Mouse (Mus musculus) adrenal gland, postnatal 4 days (tissue): ENCODE measurements around the gene Max. TPM values are rescaled to one million over a fixed set of nuclear protein-coding genes. Genes with fewer than 3 reads are reported as not detected.

ENCODE experiments used
- DNase-seq, 2 experiments: peaks; one replicate each; pipeline ENCODE4 v3.0.0; 2021 to 2022; ENCODE audit warnings: low spot score in 2 of 2, mixed read lengths in 2 of 2
- total RNA-seq, 2 experiments: library from RNA; stranded (reverse); gene quantifications; 2 replicates each; pipeline ENCODE4 v1.2.3; 2021

The Max gene
- total RNA-seq, 2 experiments from 2014 or later, result 69.5 to 71.9 TPM

DNA sequence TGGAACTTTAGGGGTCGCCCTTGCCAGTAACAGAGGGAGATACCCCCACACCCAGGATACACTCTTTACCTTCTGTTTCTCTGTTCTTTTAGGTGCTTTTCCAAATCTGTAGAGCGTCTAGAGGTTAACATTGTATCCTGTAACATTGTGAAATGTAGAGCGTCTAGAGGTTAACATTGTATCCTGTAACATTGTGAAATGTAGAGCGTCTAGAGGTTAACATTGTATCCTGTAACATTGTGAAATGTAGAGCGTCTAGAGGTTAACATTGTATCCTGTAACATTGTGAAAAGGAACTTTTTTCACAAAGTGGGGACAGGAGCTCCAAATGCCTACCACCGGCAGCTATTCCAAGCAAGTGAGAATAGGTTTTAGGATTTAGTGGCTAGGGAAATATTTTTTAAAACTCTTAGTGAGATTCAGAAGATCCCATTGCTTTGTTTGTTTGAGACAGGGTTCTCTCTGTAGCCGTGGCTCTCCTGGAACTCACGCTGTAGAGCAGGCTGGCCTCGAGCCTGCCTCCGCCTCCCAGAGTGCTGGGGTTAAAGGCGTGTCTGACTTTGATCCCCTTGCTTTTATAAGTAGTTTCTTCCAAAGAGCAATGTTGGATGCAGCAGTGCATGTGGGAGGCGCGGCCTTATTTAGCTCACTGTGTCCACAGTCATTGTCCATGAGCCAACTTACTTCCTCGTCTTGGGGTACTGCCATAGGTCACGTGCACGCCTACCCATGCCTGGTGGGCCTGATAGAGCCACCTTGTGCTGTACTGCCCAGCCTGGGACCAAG is 68.9 kb downstream of the Max start:
- DNase-seq, result no peak

DNA sequence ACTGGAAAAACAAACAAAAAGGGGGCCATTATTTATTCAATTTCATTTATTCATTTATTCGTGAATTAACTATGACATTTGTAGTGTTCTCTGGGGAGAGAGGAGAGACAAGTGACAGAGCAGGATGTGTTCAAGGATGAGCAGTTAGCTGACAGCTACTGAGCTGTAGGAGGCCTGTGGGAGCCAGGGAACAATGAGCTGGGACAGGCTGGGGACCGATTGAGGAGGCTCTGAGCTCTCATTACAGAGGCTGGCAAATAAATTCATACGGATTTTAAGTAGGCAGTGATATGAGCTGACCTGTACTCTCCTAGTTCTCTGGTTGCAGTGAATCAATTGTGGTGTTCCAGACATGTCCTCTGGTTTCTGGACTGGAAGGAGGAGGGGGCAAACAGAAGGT is 70.8 kb downstream of the Max start:
- DNase-seq, result no peak

DNA sequence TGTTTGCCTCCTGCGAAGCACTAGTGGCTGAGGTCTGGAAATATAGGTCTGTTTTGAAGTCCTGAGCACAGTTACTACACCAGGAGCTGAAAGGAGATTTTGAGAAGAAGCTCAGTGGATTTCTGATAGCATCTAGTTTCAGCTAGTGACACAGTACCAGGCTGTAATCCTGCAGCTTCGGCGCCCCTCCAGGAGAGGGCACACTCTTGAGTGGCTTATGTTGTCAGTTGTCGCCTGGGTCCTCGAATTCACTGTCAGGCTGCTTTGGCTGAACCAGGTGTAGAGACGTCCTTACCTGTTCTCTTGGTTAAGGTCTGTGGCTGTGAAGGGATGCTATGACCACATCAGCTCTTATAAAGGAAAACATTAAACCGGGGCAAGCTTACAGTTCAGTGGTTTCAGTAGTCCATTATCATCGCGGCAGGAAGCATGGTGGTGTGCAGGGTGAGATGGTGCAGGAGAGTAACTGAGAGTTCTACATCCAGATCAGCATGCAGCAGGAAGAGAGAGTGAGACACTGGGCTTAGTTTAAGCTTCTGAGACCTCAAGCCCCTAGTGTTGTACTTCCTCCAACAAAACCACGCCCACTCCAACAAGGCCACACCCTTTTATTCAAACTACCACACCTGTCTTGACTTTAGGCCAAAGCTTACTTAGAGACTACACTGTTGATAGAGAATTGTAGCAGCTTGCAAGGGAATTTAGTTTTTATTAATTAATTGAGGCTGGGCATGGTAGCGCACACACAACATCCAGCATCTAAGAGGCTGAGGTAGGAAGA is 72.4 kb downstream of the Max start:
- no peak for DNase-seq

DNA sequence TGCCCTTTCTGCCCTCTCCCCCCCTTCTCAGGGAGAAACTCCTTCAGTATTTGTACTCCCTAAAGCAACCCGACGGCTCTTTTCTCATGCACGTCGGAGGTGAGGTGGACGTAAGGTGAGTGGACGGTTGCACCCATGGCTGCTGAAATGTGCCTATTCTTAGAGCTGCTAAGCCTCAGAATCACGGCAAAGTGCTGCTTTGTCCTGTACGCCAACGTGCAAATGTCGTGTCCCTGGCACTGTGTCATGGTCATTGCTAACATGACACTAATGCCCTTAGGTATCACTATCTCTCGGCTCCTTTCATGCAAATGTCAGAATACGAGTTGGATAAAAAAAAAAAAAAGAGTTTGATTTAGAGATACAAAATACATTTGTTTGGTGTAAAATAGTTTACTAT is 74.1 kb downstream of the Max start:
- DNase-seq, result no peak

Other genes with a start within 250 kb of the Max start
- gene Churc1, start 196.7 kb downstream of the Max start, total RNA-seq, result 10 to 100 TPM; 82.3 to 84.2 TPM
- 10 to 100 TPM; 19.4 to 22.1 TPM for gene Fntb, start 196.6 kb downstream of the Max start, total RNA-seq
- not detected for gene Gpx2, start 166.6 kb downstream of the Max start, total RNA-seq
- gene Rab15, start 139.3 kb downstream of the Max start, total RNA-seq, result 10 to 100 TPM in 1 of 2 experiments, 1 to 10 TPM in 1; 6.4 to 10.1 TPM